Mouse (Mus musculus): ENCODE data around the gene Dgkz. TPM values are rescaled to one million over a fixed set of nuclear protein-coding genes. Genes with fewer than 3 reads are reported as not detected.

Dgkz gene
- total RNA-seq, 1 experiment = 47.0 TPM

DNA sequence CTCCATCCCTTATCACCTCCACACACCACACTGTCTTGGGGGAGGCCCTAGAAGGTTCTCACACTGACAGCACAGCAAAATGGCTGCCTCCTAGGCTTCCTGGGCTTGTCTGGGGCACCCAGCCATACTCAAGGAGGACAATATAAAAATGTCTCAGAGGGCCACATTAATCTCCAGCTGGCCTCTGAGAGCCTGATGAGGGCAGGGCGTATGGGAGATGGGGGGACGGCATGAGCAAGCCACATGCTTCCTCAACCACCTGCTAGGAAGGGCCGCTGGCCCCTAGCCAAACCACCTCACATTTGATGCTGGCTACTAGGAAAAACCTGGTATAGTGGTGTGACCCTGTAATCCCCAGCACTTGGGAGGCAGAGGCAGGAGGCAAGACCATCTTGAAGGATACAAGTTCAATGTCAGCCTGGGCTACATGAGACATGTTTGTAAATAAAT lies 26.8 kb downstream of the Dgkz start:
- H3K9me3 ChIP-seq (ENCODE audit: control insufficient read depth, insufficient read depth, low read depth, low read length) = no peaks in the 10 kb centered on the region
- H3K9ac ChIP-seq (ENCODE audit: insufficient read depth, low read depth, low read length, poor library complexity, severe bottlenecking) = no peak overlapping the region
- TF ChIP-seq MAFK (IDR thresholded peaks at IDR 0.05; ENCODE audit: insufficient read depth, low read depth, low read length) (no peak), HCFC1 (IDR thresholded peaks at IDR 0.05; ENCODE audit: borderline replicate concordance, insufficient read depth, low read length) (no peak), ZC3H11A (IDR thresholded peaks at IDR 0.05; ENCODE audit: borderline replicate concordance, low read depth, low read length) (no peak), CHD2 (IDR thresholded peaks at IDR 0.05; ENCODE audit: low read depth, low read length) (no peak), ZNF384 (IDR thresholded peaks at IDR 0.05; ENCODE audit: low read depth, low read length) (no peak)
- peaks cover 3% of the 10 kb centered on the region; the same call in 1 of the 2 replicates for H3K36me3 ChIP-seq (ENCODE audit: control insufficient read depth, insufficient read depth, low read length, poor library complexity, severe bottlenecking)
- H3K4me3 ChIP-seq (ENCODE audit: insufficient read depth in 1 of 2, low read depth in 1 of 2, low read length in 2 of 2, poor library complexity in 1 of 2, severe bottlenecking in 1 of 2) = no peak overlapping the region
- H3K27ac ChIP-seq (ENCODE audit: insufficient read depth, low read depth, low read length, poor library complexity, severe bottlenecking) = no peak overlapping the region
- in situ Hi-C loops (cut with MboI; ENCODE audit: low sequenced_read_pairs in 2 of 2, unreplicated experiment in 2 of 2) = no loop called here
- H3K4me1 ChIP-seq (ENCODE audit: control insufficient read depth in 2 of 2, insufficient read depth in 2 of 2, low read length in 2 of 2, poor library complexity in 1 of 2) = peaks cover 0 to 32% of the 10 kb centered on the region in 2 experiments; a peak in 3 of 4 replicates
- DNase-seq (ENCODE audit: low read depth, low spot score) = no peak

DNA sequence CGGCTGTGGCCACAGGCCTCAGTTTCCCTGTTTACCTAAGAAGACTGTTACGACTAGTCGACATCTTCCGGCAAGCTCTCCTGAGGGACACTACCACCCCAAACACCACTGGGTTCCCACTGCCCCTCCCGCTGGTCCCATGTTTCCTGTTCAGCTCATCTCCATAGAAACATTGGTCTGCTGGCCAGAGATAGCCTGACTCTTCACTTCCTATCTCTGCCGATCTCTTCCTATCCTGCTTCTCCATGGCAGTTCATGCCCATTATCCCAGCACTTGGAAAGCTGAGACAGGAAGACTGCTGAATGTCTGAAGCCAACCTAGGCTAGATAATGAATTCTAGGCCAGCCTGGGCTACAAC lies 27.5 kb downstream of the Dgkz start:
- in situ Hi-C loops (cut with MboI; ENCODE audit: low sequenced_read_pairs in 2 of 2, unreplicated experiment in 2 of 2) = no loop called here
- H3K9me3 ChIP-seq (ENCODE audit: control insufficient read depth, insufficient read depth, low read depth, low read length) = no peaks in the 10 kb centered on the region
- H3K27ac ChIP-seq (ENCODE audit: insufficient read depth, low read depth, low read length, poor library complexity, severe bottlenecking) = no peak overlapping the region
- peaks cover 0 to 30% of the 10 kb centered on the region in 2 experiments; a peak in 3 of 4 replicates for H3K4me1 ChIP-seq (ENCODE audit: control insufficient read depth in 2 of 2, insufficient read depth in 2 of 2, low read length in 2 of 2, poor library complexity in 1 of 2)
- DNase-seq (ENCODE audit: low read depth, low spot score) = no peak
- H3K36me3 ChIP-seq (ENCODE audit: control insufficient read depth, insufficient read depth, low read length, poor library complexity, severe bottlenecking) = peaks cover 6% of the 10 kb centered on the region; the same call in 1 of the 2 replicates
- no peak overlapping the region for H3K9ac ChIP-seq (ENCODE audit: insufficient read depth, low read depth, low read length, poor library complexity, severe bottlenecking)
- TF ChIP-seq MAFK (IDR thresholded peaks at IDR 0.05; ENCODE audit: insufficient read depth, low read depth, low read length) (no peak), CHD2 (IDR thresholded peaks at IDR 0.05; ENCODE audit: low read depth, low read length) (no peak), ZNF384 (IDR thresholded peaks at IDR 0.05; ENCODE audit: low read depth, low read length) (no peak), HCFC1 (IDR thresholded peaks at IDR 0.05; ENCODE audit: borderline replicate concordance, insufficient read depth, low read length) (no peak), ZC3H11A (IDR thresholded peaks at IDR 0.05; ENCODE audit: borderline replicate concordance, low read depth, low read length) (no peak)
- H3K4me3 ChIP-seq (ENCODE audit: insufficient read depth in 1 of 2, low read depth in 1 of 2, low read length in 2 of 2, poor library complexity in 1 of 2, severe bottlenecking in 1 of 2) = no peak overlapping the region

DNA sequence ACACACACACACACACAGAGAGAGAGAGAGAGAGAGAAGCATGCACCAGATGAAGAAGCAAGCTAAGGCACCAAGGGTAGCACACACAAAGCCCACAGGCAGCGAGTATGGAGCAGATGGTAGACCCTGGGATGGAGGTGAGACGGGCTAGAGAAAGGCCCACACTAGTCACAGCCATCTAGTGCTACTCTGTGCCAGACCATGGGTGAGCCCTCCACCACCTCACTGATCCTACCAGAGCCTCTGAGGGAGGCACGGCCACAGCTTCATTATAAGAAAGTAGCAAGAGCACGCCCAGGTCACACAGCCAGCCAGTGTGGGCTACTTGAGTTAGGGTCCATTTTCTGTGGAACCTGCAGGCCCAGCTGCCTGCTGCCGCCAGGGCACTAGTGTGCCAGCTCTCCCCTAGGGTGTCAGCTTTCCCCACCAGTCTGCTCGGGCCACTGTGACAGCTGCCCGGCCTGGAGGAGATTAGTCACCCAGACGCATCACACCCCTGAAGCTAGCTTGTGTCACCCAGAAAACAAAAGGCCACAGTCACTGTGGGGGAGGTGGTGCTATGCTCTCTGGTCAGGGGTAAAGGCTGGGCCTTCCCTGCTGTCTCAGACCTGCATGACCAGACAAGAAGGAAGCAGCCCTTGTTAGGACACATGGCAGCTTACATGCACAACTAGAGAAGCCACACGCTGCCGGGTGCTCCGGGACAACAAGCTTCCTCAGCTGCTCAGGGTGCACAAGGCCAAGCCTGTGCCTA lies 28.1 kb downstream of the Dgkz start:
- Histone ChIP-seq H3K4me3 (ENCODE audit: insufficient read depth in 1 of 2, low read depth in 1 of 2, low read length in 2 of 2, poor library complexity in 1 of 2, severe bottlenecking in 1 of 2) (no peak overlapping the region), H3K9ac (ENCODE audit: insufficient read depth, low read depth, low read length, poor library complexity, severe bottlenecking) (no peak overlapping the region), H3K27ac (ENCODE audit: insufficient read depth, low read depth, low read length, poor library complexity, severe bottlenecking) (no peak overlapping the region), H3K36me3 (ENCODE audit: control insufficient read depth, insufficient read depth, low read length, poor library complexity, severe bottlenecking) (peaks cover 6% of the 10 kb centered on the region; the same call in 1 of the 2 replicates), H3K9me3 (ENCODE audit: control insufficient read depth, insufficient read depth, low read depth, low read length) (no peaks in the 10 kb centered on the region), H3K4me1 (ENCODE audit: control insufficient read depth in 2 of 2, insufficient read depth in 2 of 2, low read length in 2 of 2, poor library complexity in 1 of 2) (peaks cover 0 to 30% of the 10 kb centered on the region in 2 experiments; a peak in 3 of 4 replicates)
- in situ Hi-C loops (cut with MboI; ENCODE audit: low sequenced_read_pairs in 2 of 2, unreplicated experiment in 2 of 2) = no loop called here
- no peak for DNase-seq (ENCODE audit: low read depth, low spot score)
- TF ChIP-seq MAFK (IDR thresholded peaks at IDR 0.05; ENCODE audit: insufficient read depth, low read depth, low read length) (no peak), ZC3H11A (IDR thresholded peaks at IDR 0.05; ENCODE audit: borderline replicate concordance, low read depth, low read length) (no peak), CHD2 (IDR thresholded peaks at IDR 0.05; ENCODE audit: low read depth, low read length) (no peak), ZNF384 (IDR thresholded peaks at IDR 0.05; ENCODE audit: low read depth, low read length) (no peak), HCFC1 (IDR thresholded peaks at IDR 0.05; ENCODE audit: borderline replicate concordance, insufficient read depth, low read length) (no peak)

DNA sequence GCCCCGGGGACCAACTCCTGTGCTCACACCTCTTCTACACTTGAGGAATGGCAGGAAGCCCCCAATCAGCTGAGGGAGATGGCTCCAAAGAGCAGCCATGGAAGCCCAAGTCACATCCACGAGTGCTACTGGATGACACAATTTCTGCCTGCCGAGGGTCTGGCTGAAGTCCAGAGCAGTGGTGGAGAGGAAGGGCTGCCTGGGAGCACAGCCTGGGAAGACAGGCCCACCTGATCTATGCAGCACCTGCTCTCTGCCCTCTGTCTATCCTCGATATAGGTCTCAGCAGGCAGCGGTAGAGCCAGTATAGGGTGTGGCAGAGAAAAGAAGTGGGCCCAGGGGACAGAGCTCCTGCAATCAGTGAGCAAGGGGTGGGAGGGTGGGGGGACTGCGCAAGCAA lies 28.8 kb downstream of the Dgkz start:
- Histone ChIP-seq H3K9ac (ENCODE audit: insufficient read depth, low read depth, low read length, poor library complexity, severe bottlenecking) (no peak overlapping the region), H3K4me1 (ENCODE audit: control insufficient read depth in 2 of 2, insufficient read depth in 2 of 2, low read length in 2 of 2, poor library complexity in 1 of 2) (peaks cover 0 to 30% of the 10 kb centered on the region in 2 experiments; a peak in 3 of 4 replicates), H3K36me3 (ENCODE audit: control insufficient read depth, insufficient read depth, low read length, poor library complexity, severe bottlenecking) (peaks cover 8% of the 10 kb centered on the region; the same call in 1 of the 2 replicates), H3K4me3 (ENCODE audit: insufficient read depth in 1 of 2, low read depth in 1 of 2, low read length in 2 of 2, poor library complexity in 1 of 2, severe bottlenecking in 1 of 2) (no peak overlapping the region), H3K9me3 (ENCODE audit: control insufficient read depth, insufficient read depth, low read depth, low read length) (no peaks in the 10 kb centered on the region), H3K27ac (ENCODE audit: insufficient read depth, low read depth, low read length, poor library complexity, severe bottlenecking) (no peak overlapping the region)
- TF ChIP-seq CHD2 (IDR thresholded peaks at IDR 0.05; ENCODE audit: low read depth, low read length) = no peak
- no peak for TF ChIP-seq MAFK (IDR thresholded peaks at IDR 0.05; ENCODE audit: insufficient read depth, low read depth, low read length)
- TF ChIP-seq ZNF384 (IDR thresholded peaks at IDR 0.05; ENCODE audit: low read depth, low read length) = no peak
- no peak for TF ChIP-seq ZC3H11A (IDR thresholded peaks at IDR 0.05; ENCODE audit: borderline replicate concordance, low read depth, low read length)
- no peak for TF ChIP-seq HCFC1 (IDR thresholded peaks at IDR 0.05; ENCODE audit: borderline replicate concordance, insufficient read depth, low read length)
- DNase-seq (ENCODE audit: low read depth, low spot score) = no peak
- in situ Hi-C loops (cut with MboI; ENCODE audit: low sequenced_read_pairs in 2 of 2, unreplicated experiment in 2 of 2) = no loop called here

Measured in ES-E14 (cell line).